25 mouse cellular contexts compared by ENCODE assay signal in genomic region chr2:68502734-68503133, GRCm38 (mm10). TPM values are rescaled to one million over a fixed set of nuclear protein-coding genes. Genes with fewer than 3 reads are reported as not detected.
A peak's percentile ranks its signal among the peaks of the same experiment; 100 is the strongest.
DNase-seq lines count a peak whose midpoint lies in the region; ATAC-seq and TF ChIP-seq lines count a peak whose summit lies in the region.
"Had no signal": no experiment of that assay in that cellular context is flagged by ENCODE, and none has a peak within 500 bp of the region (broad histone marks: within the 10 kb centered on the region; RNA-seq: fewer than 3 reads in every experiment).

No protein-coding gene starts in this region.

- no peak overlapping the region for H3K27ac ChIP-seq in hindbrain, embryonic 11.5 days (ENCODE audit: low read depth, low read length)
- H3K27ac ChIP-seq in hindbrain, postnatal 0 days: no peak overlapping the region
- no peak overlapping the region for H3K27ac ChIP-seq in forebrain, embryonic 16.5 days (ENCODE audit: low read length)
- H3K27ac ChIP-seq in hindbrain, embryonic 16.5 days (ENCODE audit: low read depth, low read length): no peak overlapping the region
- H3K27ac ChIP-seq in neural tube, embryonic 13.5 days (replicated peaks): peak overlapping the region; percentile 68
- H3K27ac ChIP-seq: heart, adult 2 months; kidney, postnatal 0 days; left cerebral cortex, adult 2 months; limb, embryonic 15.5 days; liver, embryonic 14.5 days; lung, embryonic 15.5 days had no signal

- no peaks in the 10 kb centered on the region for H3K36me3 ChIP-seq in hindbrain, embryonic 11.5 days (ENCODE audit: control insufficient read depth, insufficient read depth, low read length)
- no peaks in the 10 kb centered on the region for H3K36me3 ChIP-seq in hindbrain, postnatal 0 days (ENCODE audit: insufficient read depth, low read length)
- no peaks in the 10 kb centered on the region for H3K36me3 ChIP-seq in forebrain, embryonic 16.5 days (ENCODE audit: control insufficient read depth, insufficient read depth)
- no peaks in the 10 kb centered on the region for H3K36me3 ChIP-seq in hindbrain, embryonic 16.5 days (ENCODE audit: control insufficient read depth, insufficient read depth, low read length)
- no peaks in the 10 kb centered on the region for H3K36me3 ChIP-seq in neural tube, embryonic 13.5 days
- H3K36me3 ChIP-seq: limb, embryonic 15.5 days; lung, embryonic 15.5 days had no signal

- H3K4me3 ChIP-seq in hindbrain, embryonic 11.5 days (ENCODE audit: low read depth, low read length): no peak overlapping the region
- H3K4me3 ChIP-seq in hindbrain, postnatal 0 days (ENCODE audit: low read length): no peak overlapping the region
- H3K4me3 ChIP-seq in forebrain, embryonic 16.5 days (replicated peaks; ENCODE audit: low read length): no peak overlapping the region
- H3K4me3 ChIP-seq in hindbrain, embryonic 16.5 days (ENCODE audit: low read length): no peak overlapping the region
- H3K4me3 ChIP-seq in neural tube, embryonic 13.5 days: no peak overlapping the region
- H3K4me3 ChIP-seq: heart, adult 2 months; left cerebral cortex, adult 2 months; limb, embryonic 15.5 days; lung, embryonic 15.5 days; megakaryocyte, embryonic 14.5 days; myocyte had no signal

- H3K4me1 ChIP-seq in hindbrain, embryonic 11.5 days (replicated peaks; ENCODE audit: control insufficient read depth, insufficient read depth, low read length): no peaks in the 10 kb centered on the region
- H3K4me1 ChIP-seq in hindbrain, postnatal 0 days (ENCODE audit: insufficient read depth, low read length): no peaks in the 10 kb centered on the region
- H3K4me1 ChIP-seq in forebrain, embryonic 16.5 days (replicated peaks; ENCODE audit: control insufficient read depth, insufficient read depth, low read length): 0 out of 2 replicates have a peak, but pooled peaks cover 4% of the 10 kb centered on the region
- H3K4me1 ChIP-seq in hindbrain, embryonic 16.5 days (ENCODE audit: control insufficient read depth, insufficient read depth, low read depth, low read length): 0 out of 2 replicates have a peak, but pooled peaks cover 2% of the 10 kb centered on the region
- peaks cover 18% of the 10 kb centered on the region for H3K4me1 ChIP-seq in neural tube, embryonic 13.5 days (replicated peaks)
- H3K4me1 ChIP-seq: limb, embryonic 15.5 days; lung, embryonic 15.5 days; megakaryocyte, embryonic 14.5 days had no signal

- TF ChIP-seq CTCF in hindbrain, postnatal 0 days (IDR thresholded peaks at IDR 0.05; ENCODE audit: low read depth): no peak

- ATAC-seq in hindbrain, embryonic 11.5 days (ENCODE audit: low FRiP score): peak; percentile 69
- no peak for ATAC-seq in hindbrain, postnatal 0 days
- ATAC-seq in forebrain, embryonic 16.5 days: peak; percentile 82
- ATAC-seq in hindbrain, embryonic 16.5 days: peak; percentile 60; the same call in 1 of the 2 replicates
- peak; percentile 88 for ATAC-seq in neural tube, embryonic 13.5 days (ENCODE audit: low read depth)

- H3K9me3 ChIP-seq in hindbrain, embryonic 11.5 days (ENCODE audit: control insufficient read depth, low read length): no peaks in the 10 kb centered on the region
- no peaks in the 10 kb centered on the region for H3K9me3 ChIP-seq in hindbrain, postnatal 0 days (ENCODE audit: low read length)
- no peaks in the 10 kb centered on the region for H3K9me3 ChIP-seq in forebrain, embryonic 16.5 days (ENCODE audit: control insufficient read depth, low read length)
- no peaks in the 10 kb centered on the region for H3K9me3 ChIP-seq in hindbrain, embryonic 16.5 days (ENCODE audit: control insufficient read depth, low read length)
- no peaks in the 10 kb centered on the region for H3K9me3 ChIP-seq in neural tube, embryonic 13.5 days
- H3K9me3 ChIP-seq: limb, embryonic 15.5 days; lung, embryonic 15.5 days; megakaryocyte, embryonic 14.5 days had no signal

- peak; percentile 20 for DNase-seq in hindbrain, embryonic 11.5 days (ENCODE audit: low spot score)
- no peak for DNase-seq in hindbrain, postnatal 0 days (ENCODE audit: low spot score)
- no peak for DNase-seq in testis, postnatal 10 days (ENCODE audit: low spot score)
- DNase-seq in thymus, postnatal 36 days: no peak
- no peak for DNase-seq in gastrocnemius, adult 8-10 months (ENCODE audit: low spot score in 2 of 2)
- DNase-seq: adrenal gland, postnatal 25 days; cerebellum, adult 9-10 months; gastrocnemius, postnatal 36 days; heart, adult 2 months; kidney, adult 2 months; layer of hippocampus, adult 9-11 months; left cerebral cortex, postnatal 4 days; lung, postnatal 36 days; right cerebral cortex, postnatal 4 days; thymus, adult 2 months had no signal

- H3K9ac ChIP-seq in hindbrain, embryonic 11.5 days (ENCODE audit: low read depth, low read length): no peak overlapping the region
- no peak overlapping the region for H3K9ac ChIP-seq in hindbrain, postnatal 0 days (replicated peaks; ENCODE audit: low read length)
- no peak overlapping the region for H3K9ac ChIP-seq in forebrain, embryonic 16.5 days (replicated peaks; ENCODE audit: low read depth, low read length)
- no peak overlapping the region for H3K9ac ChIP-seq in hindbrain, embryonic 16.5 days (ENCODE audit: low read depth, low read length)
- H3K9ac ChIP-seq in neural tube, embryonic 13.5 days: no peak overlapping the region
- H3K9ac ChIP-seq: limb, embryonic 15.5 days; liver, embryonic 14.5 days; lung, embryonic 15.5 days had no signal

- no peak overlapping the region for H3K4me2 ChIP-seq in hindbrain, embryonic 11.5 days (replicated peaks; ENCODE audit: low read depth, low read length)
- no peak overlapping the region for H3K4me2 ChIP-seq in hindbrain, postnatal 0 days (ENCODE audit: low read depth, low read length)
- H3K4me2 ChIP-seq in forebrain, embryonic 16.5 days (ENCODE audit: low read length): no peak overlapping the region
- H3K4me2 ChIP-seq in hindbrain, embryonic 16.5 days (ENCODE audit: low read length): no peak overlapping the region
- no peak overlapping the region for H3K4me2 ChIP-seq in neural tube, embryonic 13.5 days
- H3K4me2 ChIP-seq: limb, embryonic 15.5 days; lung, embryonic 15.5 days had no signal

- no peaks in the 10 kb centered on the region for H3K27me3 ChIP-seq in hindbrain, embryonic 11.5 days (ENCODE audit: control insufficient read depth, insufficient read depth, low read length)
- no peaks in the 10 kb centered on the region for H3K27me3 ChIP-seq in hindbrain, postnatal 0 days (ENCODE audit: insufficient read depth, low read length)
- H3K27me3 ChIP-seq in forebrain, embryonic 16.5 days (replicated peaks; ENCODE audit: control insufficient read depth, insufficient read depth, low read length): no peaks in the 10 kb centered on the region
- no peaks in the 10 kb centered on the region for H3K27me3 ChIP-seq in hindbrain, embryonic 16.5 days (replicated peaks; ENCODE audit: control insufficient read depth, insufficient read depth, low read length)
- no peaks in the 10 kb centered on the region for H3K27me3 ChIP-seq in neural tube, embryonic 13.5 days
- H3K27me3 ChIP-seq: limb, embryonic 15.5 days; lung, embryonic 15.5 days; megakaryocyte, embryonic 14.5 days had no signal

- WGBS in hindbrain, embryonic 11.5 days: 61% methylated on average over 4 of the region's 4 CpGs
- 34% methylated on average over 4 of the region's 4 CpGs for WGBS in hindbrain, postnatal 0 days
- WGBS in forebrain, embryonic 16.5 days: 29% methylated on average over 4 of the region's 4 CpGs
- WGBS in hindbrain, embryonic 16.5 days: 32% methylated on average over 4 of the region's 4 CpGs
- 27% methylated on average over 4 of the region's 4 CpGs for WGBS in neural tube, embryonic 13.5 days

RNA-seq across cellular contexts. Expression of gene Stk39, which starts 30.7 kb away (rescaled TPM):
- polyA plus RNA-seq in hindbrain, embryonic 11.5 days (2014; fragmentation: Nextera tagmentation; extraction: Ambion mirVana): 53.0 and 58.1 TPM in 2 replicates
- 24.2 and 30.8 TPM in 2 replicates for total RNA-seq in hindbrain, postnatal 0 days (2014; rRNA removed)
- 38.4 and 40.2 TPM in 2 replicates for polyA plus RNA-seq in hindbrain, postnatal 0 days (2015; fragmentation: Nextera tagmentation; extraction: Ambion mirVana)
- polyA plus RNA-seq in forebrain, embryonic 16.5 days (2015; fragmentation: Nextera tagmentation; extraction: Ambion mirVana): 18.3 and 21.3 TPM in 2 replicates
- 25.1 and 30.3 TPM in 2 replicates for polyA plus RNA-seq in hindbrain, embryonic 16.5 days (2015; fragmentation: Nextera tagmentation; extraction: Ambion mirVana)
- polyA plus RNA-seq in neural tube, embryonic 13.5 days (2015; fragmentation: Nextera tagmentation; extraction: Ambion mirVana): 34.5 and 35.8 TPM in 2 replicates
- 1 to 10 TPM; 1.3 to 2.4 (median 2.1) TPM for total RNA-seq in gastrocnemius, adult 8-10 months (2022)
